Mouse (Mus musculus) CD8-positive naive resting alpha-beta T cell, adult 57 days (primary cell): ENCODE measurements around the gene Ccdc154. TPM values are rescaled to one million over a fixed set of nuclear protein-coding genes. Genes with fewer than 3 reads are reported as not detected.

ENCODE experiments used
- total RNA-seq: library from RNA; stranded (reverse); gene quantifications from one replicate; pipeline ENCODE4 v1.2.4, GENCODE M21; 2023

Ccdc154 gene
- 0.61 TPM for total RNA-seq

GRCm38 (mm10) chr17:25162161-25162560, at the start of gene Ccdc154:
Gene Ccdc154, plus strand, starts transcription at chr17:25162461.

GRCm38 (mm10) chr17:25115664-25116432, 46.4 kb upstream of the Ccdc154 start, which contains the start of gene Telo2:
Gene Telo2, minus strand, starts transcription at chr17:25115967.

DNA sequence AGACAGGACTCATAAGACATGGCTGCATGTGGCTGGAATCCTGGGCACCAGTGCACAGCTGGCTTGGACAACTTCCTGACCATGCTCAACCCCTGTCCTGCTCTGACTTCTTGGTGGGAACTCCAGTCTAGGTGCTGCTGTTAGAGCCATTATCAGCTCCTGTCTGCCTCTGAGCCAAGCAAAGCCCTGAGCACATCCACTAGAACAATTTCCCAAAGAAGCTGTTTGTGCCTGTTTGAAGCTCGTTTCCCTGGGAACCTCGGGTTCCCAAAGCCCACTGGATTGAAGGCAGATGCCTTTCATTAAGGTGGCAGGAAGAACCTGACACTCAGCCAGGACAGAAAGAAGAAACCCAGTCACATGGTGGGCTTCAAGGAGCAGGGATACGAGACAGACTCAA, 41.9 kb upstream of the Ccdc154 start, which contains the start of gene Ptx4:
Ptx4 (plus strand) TSS at position 355 of the 400 bp plus-strand sequence.

GRCm38 (mm10) chr17:25133275-25133698, 29.0 kb upstream of the Ccdc154 start, which contains the start of gene Clcn7:
Gene Clcn7, plus strand, starts transcription at chr17:25133391.

GRCm38 (mm10) chr17:25175411-25175810, 13.2 kb downstream of the Ccdc154 start, which contains the start of gene Gm38655:
Gene Gm38655, minus strand, starts transcription at chr17:25175471.

GRCm38 (mm10) chr17:25184129-25184691, 21.9 kb downstream of the Ccdc154 start, which contains the start of gene BC003965:
Gene BC003965, plus strand, starts transcription at chr17:25184554.

GRCm38 (mm10) chr17:25188150-25189031, 26.1 kb downstream of the Ccdc154 start, which contains the start of gene Unkl:
Gene Unkl, plus strand, starts transcription at chr17:25188397.

Other genes with a start within 250 kb of the Ccdc154 start
- gene Mapk8ip3, start 225.5 kb upstream of the Ccdc154 start, total RNA-seq, result 226 TPM
- 18.5 TPM for gene Jpt2, start 201.8 kb upstream of the Ccdc154 start, total RNA-seq
- 36.7 TPM for gene Cramp1l, start 146.7 kb upstream of the Ccdc154 start, total RNA-seq
- 31.4 TPM for gene Ift140, start 146.4 kb upstream of the Ccdc154 start, total RNA-seq
- not detected for gene Tmem204, start 78.9 kb upstream of the Ccdc154 start, total RNA-seq
- 38.0 TPM for gene Telo2, start 46.5 kb upstream of the Ccdc154 start, total RNA-seq
- not detected for gene Ptx4, start 41.7 kb upstream of the Ccdc154 start, total RNA-seq
- 35.2 TPM for gene Clcn7, start 29.1 kb upstream of the Ccdc154 start, total RNA-seq
- gene Gm38655, start 13.0 kb downstream of the Ccdc154 start, total RNA-seq, result not detected
- gene BC003965, start 22.1 kb downstream of the Ccdc154 start, total RNA-seq, result 13.3 TPM
- 76.9 TPM for gene Unkl, start 25.9 kb downstream of the Ccdc154 start, total RNA-seq
- 59.6 TPM for gene Gnptg, start 77.7 kb downstream of the Ccdc154 start, total RNA-seq
- 23.3 TPM for gene Tsr3, start 77.7 kb downstream of the Ccdc154 start, total RNA-seq
- gene Baiap3, start 93.9 kb downstream of the Ccdc154 start, total RNA-seq, result 29.1 TPM
- 409 TPM for gene Ube2i, start 112.2 kb downstream of the Ccdc154 start, total RNA-seq
- gene Prss34, start 135.9 kb downstream of the Ccdc154 start, total RNA-seq, result not detected
- not detected for gene Prss28, start 146.2 kb downstream of the Ccdc154 start, total RNA-seq
- not detected for gene Prss29, start 156.2 kb downstream of the Ccdc154 start, total RNA-seq
- gene Tpsab1, start 183.1 kb downstream of the Ccdc154 start, total RNA-seq, result not detected
- gene Tpsb2, start 203.8 kb downstream of the Ccdc154 start, total RNA-seq, result not detected
- not detected for gene Tpsg1, start 206.8 kb downstream of the Ccdc154 start, total RNA-seq